Mouse (Mus musculus): Measurements from ENCODE around the gene Tiam1.

- TF ChIP-seq EP300 (IDR thresholded peaks at IDR 0.05; ENCODE audit: low read depth), result no peak
- no peak for TF ChIP-seq CTCF (IDR thresholded peaks at IDR 0.05; ENCODE audit: low read depth)
Measured at GRCm38 (mm10) chr16:89883897-89884296, 259.7 kb downstream of the Tiam1 start.

All from liver, embryonic 14.5 days (tissue).